Mouse (Mus musculus) layer of hippocampus, adult 11-12 months (tissue): ENCODE measurements at regions not wholly inside any gene's neighbourhood (a gene's known extent, or its start where the extent isn't known, plus 50 kb on each side); places are given as distances from the start of the nearest gene placed in this dataset.

Source experiments
- DNase-seq: peaks from one replicate; pipeline ENCODE4 v3.0.0; 2022; ENCODE audit warnings: low spot score

- DNase-seq: no peak
These were observed 1418.0 kb upstream of the Pabpc4l start for GRCm38 (mm10) chr3:47866061-47866460.

- DNase-seq: peak; percentile 41
These were observed 1415.6 kb upstream of the Pabpc4l start for GRCm38 (mm10) chr3:47863591-47863990.

DNA sequence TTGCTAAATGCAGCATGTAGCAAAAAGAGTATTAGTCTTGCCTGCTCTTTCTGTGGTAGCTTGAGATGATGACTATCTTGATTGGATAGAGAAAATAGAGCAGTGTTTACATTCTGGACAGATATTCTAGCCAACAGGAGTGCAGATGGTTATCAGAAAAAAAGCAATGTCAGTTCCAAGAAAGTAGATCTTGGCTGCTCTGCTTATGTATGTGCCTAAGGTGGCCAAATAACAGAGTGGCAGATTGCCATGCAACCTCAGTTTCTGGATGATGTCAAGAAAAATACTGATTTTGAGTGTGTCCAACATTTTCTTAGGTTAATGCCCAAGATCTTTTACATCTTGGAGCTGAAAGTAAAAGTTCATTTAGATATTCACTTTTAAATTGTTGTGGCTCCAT lies 1397.6 kb upstream of the Pabpc4l start:
- no peak for DNase-seq

GRCm38 (mm10) chr3:47836541-47837240 lies 1388.7 kb upstream of the Pabpc4l start:
- no peak for DNase-seq

DNA sequence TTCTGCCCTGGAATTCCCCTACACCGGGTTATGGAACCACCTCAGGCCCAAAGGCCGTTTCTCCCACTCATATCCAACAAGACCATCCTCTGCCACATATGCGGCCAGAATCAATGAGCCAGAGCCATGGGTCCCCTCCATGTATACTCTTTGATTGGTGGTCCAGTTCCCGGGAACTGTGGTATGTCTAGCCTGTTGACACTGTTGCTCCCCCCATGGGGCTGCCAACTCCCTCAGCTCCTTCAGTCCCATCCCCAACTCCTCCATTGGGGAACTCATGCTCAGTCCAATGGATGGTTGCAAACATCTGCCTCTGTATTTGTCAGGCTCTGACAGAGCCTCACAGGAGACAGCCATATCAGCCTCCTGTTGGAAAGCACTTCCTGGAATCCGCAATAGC lies 1370.3 kb upstream of the Pabpc4l start:
- DNase-seq: no peak

GRCm38 (mm10) chr3:47817564-47817963 lies 1369.5 kb upstream of the Pabpc4l start:
- no peak for DNase-seq
